Mouse (Mus musculus): ENCODE measurements at regions not wholly inside any gene's neighbourhood (a gene's known extent, or its start where the extent isn't known, plus 50 kb on each side); places are given as distances from the start of the nearest gene placed in this dataset.

DNA sequence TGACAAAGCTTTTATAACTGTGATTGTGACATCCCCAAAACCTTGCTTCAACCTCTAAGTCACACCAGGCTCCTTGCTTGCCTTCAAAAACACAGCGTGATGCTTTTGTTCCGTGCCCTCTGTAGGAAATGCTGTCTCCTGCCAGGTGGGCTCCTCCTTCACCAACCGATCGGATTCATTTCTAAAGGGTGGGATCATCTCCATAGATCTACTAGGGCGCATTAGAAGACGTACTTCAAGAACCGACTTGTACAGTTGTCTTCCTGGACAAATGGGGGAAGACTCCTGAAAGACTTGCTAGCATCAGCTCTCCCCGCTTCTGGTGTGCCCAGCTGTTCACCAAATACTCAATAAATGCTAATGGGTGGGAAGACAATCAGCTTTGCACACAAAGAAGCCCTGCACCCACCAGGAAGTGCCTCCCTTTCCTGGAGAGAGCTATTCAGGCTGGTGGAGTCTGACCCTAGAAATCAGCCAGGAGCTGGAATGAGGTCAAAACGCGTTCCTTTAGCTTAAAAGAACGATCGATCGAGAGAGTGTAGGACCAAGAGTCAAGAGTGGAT lies 53.0 kb downstream of the Hoxa1 start:
- Histone ChIP-seq H3K4me1 (ENCODE audit: control insufficient read depth in 2 of 2, insufficient read depth in 2 of 2, low read length in 2 of 2, poor library complexity in 1 of 2) (peaks cover 2 to 7% of the 10 kb centered on the region in 2 experiments; a peak in 1 of 4 replicates), H3K27ac (ENCODE audit: insufficient read depth, low read depth, low read length, poor library complexity, severe bottlenecking) (peak overlapping the region; percentile 92; the same call in 1 of the 2 replicates), H3K36me3 (ENCODE audit: control insufficient read depth, insufficient read depth, low read length, poor library complexity, severe bottlenecking) (peaks cover 8% of the 10 kb centered on the region), H3K4me3 (ENCODE audit: insufficient read depth in 1 of 2, low read depth in 1 of 2, low read length in 2 of 2, poor library complexity in 1 of 2, severe bottlenecking in 1 of 2) (peak overlapping the region; percentile 28 to 64), H3K9me3 (ENCODE audit: control insufficient read depth, insufficient read depth, low read depth, low read length) (no peaks in the 10 kb centered on the region), H3K9ac (ENCODE audit: insufficient read depth, low read depth, low read length, poor library complexity, severe bottlenecking) (peak overlapping the region; percentile 25; the same call in 1 of the 2 replicates)
- TF ChIP-seq MAFK (IDR thresholded peaks at IDR 0.05; ENCODE audit: insufficient read depth, low read depth, low read length) (no peak), CHD2 (IDR thresholded peaks at IDR 0.05; ENCODE audit: low read depth, low read length) (peak; percentile 24; the same call in 1 of the 2 replicates)
- peak; percentile 66 for DNase-seq (ENCODE audit: low read depth, low spot score)
- in situ Hi-C loops (cut with MboI; ENCODE audit: low sequenced_read_pairs in 2 of 2, unreplicated experiment in 2 of 2): no loop called here

DNA sequence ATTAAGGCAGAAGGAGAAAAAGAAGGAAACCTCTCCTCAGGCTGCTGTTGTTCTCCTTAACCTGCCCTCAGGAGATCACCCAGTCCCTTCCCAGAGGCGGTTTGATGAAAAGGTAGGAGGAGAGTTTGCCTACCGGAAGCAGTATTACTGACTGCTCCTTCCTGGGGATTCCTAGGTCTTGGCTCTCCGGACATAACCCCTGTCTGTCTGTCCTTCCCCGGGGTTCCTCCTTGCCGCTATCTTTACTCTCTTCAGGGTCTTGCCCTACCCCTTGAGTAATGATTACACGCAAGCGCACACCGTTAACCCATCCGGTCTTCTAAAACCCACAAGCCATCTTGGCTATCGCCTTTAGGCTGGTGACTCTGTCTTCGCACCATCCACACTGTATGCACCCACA lies 54.0 kb downstream of the Hoxa1 start:
- no peak for TF ChIP-seq ZNF384 (IDR thresholded peaks at IDR 0.05; ENCODE audit: low read depth, low read length)
- TF ChIP-seq ZC3H11A (IDR thresholded peaks at IDR 0.05; ENCODE audit: borderline replicate concordance, low read depth, low read length): no peak
- in situ Hi-C loops (cut with MboI; ENCODE audit: low sequenced_read_pairs in 2 of 2, unreplicated experiment in 2 of 2): no loop called here
- no peaks in the 10 kb centered on the region for H3K9me3 ChIP-seq (ENCODE audit: control insufficient read depth, insufficient read depth, low read depth, low read length)
- peak overlapping the region; percentile 58 to 64 for H3K4me3 ChIP-seq (ENCODE audit: insufficient read depth in 1 of 2, low read depth in 1 of 2, low read length in 2 of 2, poor library complexity in 1 of 2, severe bottlenecking in 1 of 2)
- peak; percentile 22 for DNase-seq (ENCODE audit: low read depth, low spot score)
- H3K4me1 ChIP-seq (ENCODE audit: control insufficient read depth in 2 of 2, insufficient read depth in 2 of 2, low read length in 2 of 2, poor library complexity in 1 of 2): peaks cover 2 to 7% of the 10 kb centered on the region in 2 experiments; a peak in 1 of 4 replicates
- peak overlapping the region; percentile 92 for H3K27ac ChIP-seq (ENCODE audit: insufficient read depth, low read depth, low read length, poor library complexity, severe bottlenecking)
- peak overlapping the region; percentile 50 for H3K9ac ChIP-seq (ENCODE audit: insufficient read depth, low read depth, low read length, poor library complexity, severe bottlenecking)
- H3K36me3 ChIP-seq (ENCODE audit: control insufficient read depth, insufficient read depth, low read length, poor library complexity, severe bottlenecking): peaks cover 8% of the 10 kb centered on the region

DNA sequence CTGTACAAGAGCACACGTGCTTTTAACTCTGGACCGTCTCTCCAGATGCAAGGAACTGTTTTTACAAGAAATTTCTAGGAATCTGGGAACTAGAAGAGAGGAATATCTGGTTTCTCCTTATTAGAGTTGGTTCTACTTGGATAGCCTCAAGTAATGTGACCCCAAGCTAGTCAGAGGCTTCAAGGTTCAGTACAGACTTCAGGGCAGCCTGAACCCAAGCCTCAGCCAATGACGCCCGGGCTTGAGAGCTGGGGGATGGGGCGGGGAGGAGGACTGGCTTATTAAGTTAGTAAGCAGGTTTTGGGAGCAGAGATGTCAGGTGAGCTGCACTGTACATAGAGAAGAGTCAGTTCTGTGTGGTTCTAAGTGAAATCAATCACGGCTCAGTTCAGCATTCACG lies 54.5 kb downstream of the Hoxa1 start:
- Histone ChIP-seq H3K4me1 (ENCODE audit: control insufficient read depth in 2 of 2, insufficient read depth in 2 of 2, low read length in 2 of 2, poor library complexity in 1 of 2) (peaks cover 2 to 7% of the 10 kb centered on the region in 2 experiments; a peak in 1 of 4 replicates), H3K36me3 (ENCODE audit: control insufficient read depth, insufficient read depth, low read length, poor library complexity, severe bottlenecking) (peaks cover 8% of the 10 kb centered on the region), H3K9ac (ENCODE audit: insufficient read depth, low read depth, low read length, poor library complexity, severe bottlenecking) (peak overlapping the region; percentile 72; the same call in 1 of the 2 replicates), H3K27ac (ENCODE audit: insufficient read depth, low read depth, low read length, poor library complexity, severe bottlenecking) (peak overlapping the region; percentile 92), H3K4me3 (ENCODE audit: insufficient read depth in 1 of 2, low read depth in 1 of 2, low read length in 2 of 2, poor library complexity in 1 of 2, severe bottlenecking in 1 of 2) (peak overlapping the region; percentile 58 to 64), H3K9me3 (ENCODE audit: control insufficient read depth, insufficient read depth, low read depth, low read length) (no peaks in the 10 kb centered on the region)
- in situ Hi-C loops (cut with MboI; ENCODE audit: low sequenced_read_pairs in 2 of 2, unreplicated experiment in 2 of 2): no loop called here
- DNase-seq (ENCODE audit: low read depth, low spot score): peak; percentile 17
- TF ChIP-seq HCFC1 (IDR thresholded peaks at IDR 0.05; ENCODE audit: borderline replicate concordance, insufficient read depth, low read length) (no peak), ZC3H11A (IDR thresholded peaks at IDR 0.05; ENCODE audit: borderline replicate concordance, low read depth, low read length) (no peak), CHD2 (IDR thresholded peaks at IDR 0.05; ENCODE audit: low read depth, low read length) (no peak), MAFK (IDR thresholded peaks at IDR 0.05; ENCODE audit: insufficient read depth, low read depth, low read length) (no peak), ZNF384 (IDR thresholded peaks at IDR 0.05; ENCODE audit: low read depth, low read length) (no peak)

DNA sequence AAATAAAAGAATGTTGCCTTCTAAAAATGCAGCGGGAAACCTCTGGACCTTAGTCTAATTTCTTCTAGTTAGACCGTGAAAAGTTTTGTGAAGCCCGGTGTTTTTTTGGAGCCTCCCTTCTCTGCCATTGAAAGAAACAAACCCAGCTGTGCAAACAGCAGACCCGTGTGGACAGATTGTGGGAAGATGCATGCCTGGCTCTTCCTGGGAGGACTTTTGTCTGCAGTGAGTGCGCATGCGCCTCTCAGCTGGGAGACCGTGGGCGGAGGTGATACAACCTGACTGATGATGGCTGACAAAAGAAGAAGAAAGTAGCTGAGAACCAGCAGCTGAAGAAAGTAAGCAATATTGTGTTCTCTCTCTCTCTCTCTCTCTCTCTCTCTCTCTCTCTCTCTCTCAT lies 55.4 kb downstream of the Hoxa1 start:
- Histone ChIP-seq H3K27ac (ENCODE audit: insufficient read depth, low read depth, low read length, poor library complexity, severe bottlenecking) (peak overlapping the region; percentile 3; the same call in 1 of the 2 replicates), H3K4me1 (ENCODE audit: control insufficient read depth in 2 of 2, insufficient read depth in 2 of 2, low read length in 2 of 2, poor library complexity in 1 of 2) (peaks cover 2 to 7% of the 10 kb centered on the region in 2 experiments; a peak in 1 of 4 replicates), H3K9ac (ENCODE audit: insufficient read depth, low read depth, low read length, poor library complexity, severe bottlenecking) (peak overlapping the region; percentile 72; the same call in 1 of the 2 replicates), H3K9me3 (ENCODE audit: control insufficient read depth, insufficient read depth, low read depth, low read length) (no peaks in the 10 kb centered on the region), H3K36me3 (ENCODE audit: control insufficient read depth, insufficient read depth, low read length, poor library complexity, severe bottlenecking) (peaks cover 4% of the 10 kb centered on the region), H3K4me3 (ENCODE audit: insufficient read depth in 1 of 2, low read depth in 1 of 2, low read length in 2 of 2, poor library complexity in 1 of 2, severe bottlenecking in 1 of 2) (peak overlapping the region; percentile 58 to 64)
- TF ChIP-seq CHD2 (IDR thresholded peaks at IDR 0.05; ENCODE audit: low read depth, low read length): no peak
- no peak for TF ChIP-seq MAFK (IDR thresholded peaks at IDR 0.05; ENCODE audit: insufficient read depth, low read depth, low read length)
- TF ChIP-seq ZC3H11A (IDR thresholded peaks at IDR 0.05; ENCODE audit: borderline replicate concordance, low read depth, low read length): no peak
- TF ChIP-seq ZNF384 (IDR thresholded peaks at IDR 0.05; ENCODE audit: low read depth, low read length): no peak
- no peak for DNase-seq (ENCODE audit: low read depth, low spot score)
- in situ Hi-C loops (cut with MboI; ENCODE audit: low sequenced_read_pairs in 2 of 2, unreplicated experiment in 2 of 2): no loop called here

DNA sequence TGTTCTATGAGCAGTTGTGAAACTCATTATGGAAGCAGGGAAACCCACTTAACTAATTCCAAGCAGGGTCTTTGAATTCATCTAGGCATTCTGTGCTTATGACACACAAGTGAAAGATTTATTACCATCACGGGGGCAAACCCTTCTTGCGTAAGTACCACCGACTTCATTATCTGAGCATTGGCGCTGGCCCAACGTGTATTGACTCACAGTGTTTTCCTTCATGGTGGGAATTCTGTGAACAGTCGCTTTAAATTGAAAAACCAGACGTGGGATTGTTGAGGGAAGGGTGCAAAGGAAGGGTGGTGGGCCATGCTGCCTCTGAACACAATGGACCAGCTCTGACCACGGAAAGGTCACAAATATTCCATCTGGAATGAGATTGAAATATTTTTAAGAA lies 55.9 kb downstream of the Hoxa1 start:
- Histone ChIP-seq H3K4me3 (ENCODE audit: insufficient read depth in 1 of 2, low read depth in 1 of 2, low read length in 2 of 2, poor library complexity in 1 of 2, severe bottlenecking in 1 of 2) (no peak overlapping the region), H3K9ac (ENCODE audit: insufficient read depth, low read depth, low read length, poor library complexity, severe bottlenecking) (no peak overlapping the region), H3K27ac (ENCODE audit: insufficient read depth, low read depth, low read length, poor library complexity, severe bottlenecking) (no peak overlapping the region), H3K36me3 (ENCODE audit: control insufficient read depth, insufficient read depth, low read length, poor library complexity, severe bottlenecking) (peaks cover 2% of the 10 kb centered on the region; the same call in 1 of the 2 replicates), H3K9me3 (ENCODE audit: control insufficient read depth, insufficient read depth, low read depth, low read length) (no peaks in the 10 kb centered on the region), H3K4me1 (ENCODE audit: control insufficient read depth in 2 of 2, insufficient read depth in 2 of 2, low read length in 2 of 2, poor library complexity in 1 of 2) (peaks cover 2 to 7% of the 10 kb centered on the region in 2 experiments; a peak in 1 of 4 replicates)
- in situ Hi-C loops (cut with MboI; ENCODE audit: low sequenced_read_pairs in 2 of 2, unreplicated experiment in 2 of 2): no loop called here
- TF ChIP-seq HCFC1 (IDR thresholded peaks at IDR 0.05; ENCODE audit: borderline replicate concordance, insufficient read depth, low read length) (no peak), ZNF384 (IDR thresholded peaks at IDR 0.05; ENCODE audit: low read depth, low read length) (no peak), ZC3H11A (IDR thresholded peaks at IDR 0.05; ENCODE audit: borderline replicate concordance, low read depth, low read length) (no peak), MAFK (IDR thresholded peaks at IDR 0.05; ENCODE audit: insufficient read depth, low read depth, low read length) (no peak), CHD2 (IDR thresholded peaks at IDR 0.05; ENCODE audit: low read depth, low read length) (no peak)
- no peak for DNase-seq (ENCODE audit: low read depth, low spot score)
